Mouse (Mus musculus) heart, embryonic 14.5 days (tissue): Measurements from ENCODE around the gene Ppef2. TPM values are rescaled to one million over a fixed set of nuclear protein-coding genes. Genes with fewer than 3 reads are reported as not detected.

ENCODE experiments used
- ATAC-seq: fragments of 200-750 bp; cut with Nextera tagmentation; 2 replicates; pipeline ENCODE4 v1.8.0; 2017; ENCODE audit warnings: low read depth, moderate TSS enrichment; ENCODE audit not compliant: insufficient number of reproducible peaks, insufficient read depth, low FRiP score
- H3K27ac ChIP-seq, 2 experiments: fragments of 200-500 bp in 1 of 2; fragments of 300-500 bp in 1 of 2; sonication (generic) in 1 of 2; replicated peaks in 1 of 2; 2 replicates each; pipeline ENCODE4 v1.5.1; 2012 to 2014; ENCODE audit warnings: low read depth in 2 of 2, low read length in 2 of 2, control low read depth in 1 of 2, mild to moderate bottlenecking in 1 of 2, mixed read lengths in 1 of 2; ENCODE audit not compliant: control insufficient read depth in 1 of 2, insufficient read depth in 1 of 2
- H3K27me3 ChIP-seq: fragments of 300-500 bp; sonication (generic); 2 replicates; pipeline ENCODE4 v1.6.1; 2014; ENCODE audit warnings: mild to moderate bottlenecking, low read length, control low read depth; ENCODE audit not compliant: control insufficient read depth, insufficient read depth
- H3K36me3 ChIP-seq: fragments of 300-500 bp; sonication (generic); 2 replicates; pipeline ENCODE4 v1.6.1; 2014; ENCODE audit warnings: mild to moderate bottlenecking, control low read depth, low read length, mixed read lengths; ENCODE audit not compliant: control insufficient read depth, insufficient read depth
- H3K4me1 ChIP-seq, 2 experiments: fragments of 200-500 bp in 1 of 2; fragments of 300-500 bp in 1 of 2; sonication (generic) in 1 of 2; 2 replicates each; pipeline ENCODE4 v1.6.1; 2012 to 2014; ENCODE audit warnings: low read length in 2 of 2, control low read depth in 1 of 2, mixed read lengths in 1 of 2; ENCODE audit not compliant: control insufficient read depth in 2 of 2, insufficient read depth in 2 of 2
- H3K4me2 ChIP-seq: fragments of 300-500 bp; sonication (generic); 2 replicates; pipeline ENCODE4 v1.6.1; 2014; ENCODE audit warnings: mild to moderate bottlenecking, low read length
- H3K4me3 ChIP-seq, 2 experiments: fragments of 200-500 bp in 1 of 2; fragments of 300-500 bp in 1 of 2; sonication (generic) in 1 of 2; 2 replicates each; pipeline ENCODE4 v1.5.1; 2012 to 2014; ENCODE audit warnings: low read length in 2 of 2, mild to moderate bottlenecking in 2 of 2, control low read depth in 1 of 2, low read depth in 1 of 2, moderate library complexity in 1 of 2; ENCODE audit not compliant: control insufficient read depth in 1 of 2, insufficient read depth in 1 of 2
- H3K9ac ChIP-seq: fragments of 300-500 bp; sonication (generic); 2 replicates; pipeline ENCODE4 v1.6.1; 2014; ENCODE audit warnings: mild to moderate bottlenecking, low read length
- H3K9me3 ChIP-seq: fragments of 300-500 bp; sonication (generic); 2 replicates; pipeline ENCODE4 v1.6.1; 2016; ENCODE audit warnings: low read length, control low read depth; ENCODE audit not compliant: control insufficient read depth
- WGBS: fragments of 180-500 bp; shearing (Covaris S2); extraction: QIAGEN DNeasy Blood & Tissue Kit; methylation state at CpG from one replicate; pipeline ENCODE4 v1.1.7; 2014; 5-methylcytosine and 5-hydroxymethylcytosine counted together
- polyA plus RNA-seq: library from polyadenylated mRNA; unstranded; fragments of >200 nt; fragmentation: Nextera tagmentation; extraction: Ambion mirVana; gene quantifications from 2 replicates; pipeline ENCODE4 v1.2.1, GENCODE M21; 2014

Ppef2 gene
- polyA plus RNA-seq, 1 experiment from 2014 or later = not detected

DNA sequence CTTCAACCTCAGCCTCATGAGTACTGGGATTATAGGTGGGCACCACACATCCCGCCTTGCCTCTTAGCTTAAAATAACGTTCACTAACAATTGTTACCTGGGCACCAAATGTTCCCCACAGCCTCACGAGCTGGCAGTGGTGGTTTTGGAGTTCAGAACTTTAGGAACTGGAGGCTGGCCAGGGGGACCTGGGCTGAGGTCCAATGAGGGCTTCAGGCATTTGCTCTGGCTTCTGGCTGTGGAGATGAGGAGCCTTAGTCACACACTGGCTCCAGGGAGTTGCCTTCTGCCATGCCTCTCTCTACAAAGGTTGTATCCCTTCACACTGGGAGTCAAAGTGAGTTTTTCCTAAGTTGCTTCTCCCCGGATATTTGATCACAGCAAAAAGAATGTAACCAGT, 26.5 kb upstream of the Ppef2 start:
- H3K9ac ChIP-seq = no peak overlapping the region
- no peak overlapping the region for H3K4me3 ChIP-seq
- no peaks in the 10 kb centered on the region for H3K9me3 ChIP-seq
- H3K4me2 ChIP-seq = no peak overlapping the region
- WGBS = 65% methylated on average over 4 of the region's 4 CpGs
- no peaks in the 10 kb centered on the region for H3K27me3 ChIP-seq
- H3K27ac ChIP-seq = no peak overlapping the region
- peaks cover 4 to 7% of the 10 kb centered on the region in 2 experiments; a peak in 2 of 4 replicates for H3K4me1 ChIP-seq
- H3K36me3 ChIP-seq = peaks cover 32% of the 10 kb centered on the region
- ATAC-seq = no peak

DNA sequence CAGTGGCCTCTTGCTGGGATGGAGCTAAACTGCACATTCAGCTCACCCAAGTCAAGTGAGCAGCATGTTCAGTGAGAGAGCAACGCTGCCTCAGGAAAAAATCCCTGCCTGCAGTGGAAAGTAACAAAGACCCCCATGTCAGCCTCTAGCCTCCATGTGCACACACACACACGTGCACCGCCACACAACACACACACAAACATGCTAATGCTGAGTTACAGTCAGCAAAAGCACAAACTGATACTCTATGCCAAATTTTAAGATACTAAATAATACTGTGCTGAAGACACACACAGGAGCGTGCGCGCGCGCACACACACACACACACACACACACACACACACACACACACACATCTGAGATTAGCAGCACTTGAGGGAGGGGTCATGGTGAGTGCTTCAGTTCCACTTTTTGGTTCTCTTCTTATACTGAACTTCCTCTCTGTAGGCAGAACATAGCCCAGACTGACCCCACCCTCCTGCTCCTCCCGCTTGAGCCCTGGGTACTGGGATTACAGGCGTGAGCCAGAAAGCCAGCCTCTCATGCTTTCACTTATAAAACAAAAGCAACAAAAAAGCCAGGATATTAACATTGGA, 23.0 kb upstream of the Ppef2 start:
- 86% methylated on average over 10 of the region's 10 CpGs for WGBS
- Histone ChIP-seq H3K27me3 (no peaks in the 10 kb centered on the region), H3K9ac (no peak overlapping the region), H3K4me2 (no peak overlapping the region), H3K27ac (no peak overlapping the region), H3K36me3 (no peaks in the 10 kb centered on the region), H3K4me3 (no peak overlapping the region), H3K4me1 (peaks cover 8 to 9% of the 10 kb centered on the region in 2 experiments; a peak in 2 of 4 replicates), H3K9me3 (no peaks in the 10 kb centered on the region)
- ATAC-seq = no peak

DNA sequence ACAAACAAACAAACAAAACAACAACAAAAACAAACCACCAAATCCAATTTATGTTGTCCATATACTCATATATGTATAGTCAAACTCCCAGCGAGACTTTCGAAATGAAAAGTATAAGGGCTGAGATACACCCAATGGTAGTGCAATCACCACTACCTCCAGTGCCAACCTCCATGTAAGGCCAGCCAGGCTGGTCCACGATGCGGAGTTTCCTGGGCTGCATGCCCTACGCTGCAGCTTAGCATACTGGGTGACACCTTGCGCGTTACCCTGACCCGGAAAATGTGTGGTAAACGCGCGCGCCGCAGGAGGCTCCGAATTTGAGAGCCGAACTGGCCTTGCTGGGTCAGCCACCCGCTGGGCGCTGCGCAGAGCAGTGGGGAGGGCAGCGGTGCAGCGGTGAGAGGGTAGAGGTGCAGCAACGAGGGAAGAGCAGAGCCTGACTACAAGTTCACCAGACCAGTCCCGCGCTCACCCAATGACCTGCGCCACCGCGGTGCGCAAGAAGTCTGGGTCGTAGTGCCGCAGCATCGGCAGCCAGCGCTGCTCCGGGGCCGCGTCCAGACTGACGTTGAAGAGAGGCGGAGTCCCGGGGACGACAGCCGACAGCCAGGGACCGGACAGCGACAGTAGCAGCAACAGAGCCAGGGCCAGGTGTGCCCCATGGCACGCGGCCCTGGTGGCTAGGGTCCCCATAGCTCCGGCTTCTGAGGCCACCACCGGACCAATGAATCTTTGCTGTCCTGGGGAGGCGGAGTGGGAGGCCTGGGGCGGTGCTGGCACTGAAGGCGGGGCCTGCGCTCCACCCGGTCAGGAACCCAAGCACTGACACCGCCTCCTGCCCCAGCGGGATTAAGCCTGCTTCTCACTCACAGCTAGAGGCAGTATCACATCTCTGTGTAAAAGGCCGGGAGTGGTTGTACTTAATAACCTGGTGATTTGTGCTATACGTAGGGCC, 21.6 kb upstream of the Ppef2 start, which contains the start of gene Naaa:
Gene Naaa, minus strand, starts transcription at position 734 of the 958 bp plus-strand sequence.
- no peaks in the 10 kb centered on the region for H3K27me3 ChIP-seq
- peak within 1 kb of the TSS; percentile 5 to 29; a peak in 2 of 4 replicates for H3K27ac ChIP-seq
- H3K4me1 ChIP-seq = peaks cover 5 to 8% of the 10 kb centered on the region in 2 experiments; a peak in 2 of 4 replicates
- no peaks in the 10 kb centered on the region for H3K9me3 ChIP-seq
- peak within 1 kb of the TSS; percentile 70 for H3K9ac ChIP-seq
- peak; percentile 87 for ATAC-seq
- no peaks in the 10 kb centered on the region for H3K36me3 ChIP-seq
- peak within 1 kb of the TSS; percentile 92 for H3K4me2 ChIP-seq
- H3K4me3 ChIP-seq = peak within 1 kb of the TSS; percentile 49 to 95
- 3% methylated on average over 54 of the region's 54 CpGs for WGBS

DNA sequence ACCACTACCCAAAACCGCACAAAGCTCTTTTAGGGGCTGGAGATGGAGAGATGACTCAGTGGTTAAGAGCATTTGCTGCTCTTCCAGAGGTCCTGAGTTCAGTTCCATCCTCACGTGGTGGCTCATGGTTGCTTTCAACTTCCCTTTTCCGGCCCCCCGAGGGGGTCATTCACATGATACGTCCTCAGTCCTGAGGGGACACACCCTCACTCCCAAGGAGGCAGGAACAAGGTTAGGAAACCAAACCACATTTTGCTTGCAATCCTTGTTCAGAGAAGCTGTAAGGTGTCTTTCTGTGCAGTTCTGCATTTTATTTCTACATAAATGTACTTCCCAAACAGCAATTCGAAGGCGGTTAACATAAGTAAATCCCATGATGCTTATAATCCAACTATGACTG, 14.4 kb upstream of the Ppef2 start:
- H3K4me1 ChIP-seq = no peaks in the 10 kb centered on the region
- H3K36me3 ChIP-seq = no peaks in the 10 kb centered on the region
- no peak overlapping the region for H3K9ac ChIP-seq
- H3K4me2 ChIP-seq = no peak overlapping the region
- no peaks in the 10 kb centered on the region for H3K9me3 ChIP-seq
- H3K4me3 ChIP-seq = no peak overlapping the region
- 85% methylated on average over 7 of the region's 7 CpGs for WGBS
- ATAC-seq = no peak
- no peaks in the 10 kb centered on the region for H3K27me3 ChIP-seq
- H3K27ac ChIP-seq = no peak overlapping the region

DNA sequence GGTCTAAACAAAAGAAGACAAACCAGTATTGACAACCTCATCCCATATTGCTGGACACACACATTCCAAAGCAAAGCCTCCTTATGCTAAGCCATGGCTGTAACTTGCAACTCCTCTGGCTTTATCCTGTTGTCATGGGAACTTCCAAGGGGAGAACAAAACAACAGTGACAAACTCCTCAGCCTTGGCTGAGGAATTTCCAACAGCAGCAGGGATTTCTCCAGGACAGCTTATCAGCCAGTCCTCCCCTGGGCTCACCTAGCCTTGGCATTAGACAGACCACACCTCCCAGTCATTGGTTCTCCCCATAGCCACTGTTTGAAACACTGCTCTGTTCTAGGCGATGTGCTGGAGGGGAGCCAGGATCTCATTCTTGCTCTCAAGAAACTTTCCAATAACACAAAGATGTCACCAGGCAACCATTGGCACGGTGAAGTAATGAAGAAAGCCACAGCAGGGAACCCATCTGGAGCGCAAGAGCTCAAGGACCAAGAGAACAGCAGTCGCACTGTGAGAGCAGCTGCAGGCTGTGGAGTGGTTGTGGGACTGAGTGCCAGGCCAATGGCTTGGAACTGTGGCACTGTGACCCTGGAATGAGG, 7.8 kb upstream of the Ppef2 start:
- H3K9me3 ChIP-seq = no peaks in the 10 kb centered on the region
- peak; percentile 72 for ATAC-seq
- WGBS = 8% methylated on average over 4 of the region's 4 CpGs

DNA sequence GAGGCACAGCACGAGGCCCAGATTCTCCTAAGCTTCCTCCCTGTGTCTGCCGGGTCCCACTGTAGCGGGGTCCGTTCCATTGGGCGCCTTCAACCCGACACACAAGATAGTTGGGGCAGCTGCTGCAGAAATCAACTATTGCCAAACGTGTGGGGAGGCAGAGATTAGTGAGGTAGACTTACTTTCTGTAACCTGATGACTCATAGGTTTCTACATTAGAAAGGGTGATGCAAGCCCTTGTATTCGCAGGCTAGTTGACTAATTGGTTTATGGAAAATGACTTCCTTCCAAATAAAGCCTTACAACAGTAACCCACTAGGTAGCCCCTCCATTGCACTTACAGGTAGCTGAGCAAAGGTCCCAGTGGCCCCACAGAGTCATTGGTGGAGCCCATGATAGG, 6.6 kb upstream of the Ppef2 start:
- Histone ChIP-seq H3K4me1 (peaks cover 13% of the 10 kb centered on the region in 2 experiments; a peak in 3 of 4 replicates), H3K36me3 (no peaks in the 10 kb centered on the region), H3K27me3 (no peaks in the 10 kb centered on the region), H3K4me3 (no peak overlapping the region), H3K27ac (no peak overlapping the region), H3K9ac (no peak overlapping the region), H3K4me2 (no peak overlapping the region), H3K9me3 (no peaks in the 10 kb centered on the region)
- no peak for ATAC-seq
- 84% methylated on average over 8 of the region's 8 CpGs for WGBS

More for the DNA sequence above, 7.8 kb upstream of the Ppef2 start:
- H3K4me1 ChIP-seq = peaks cover 11 to 13% of the 10 kb centered on the region in 2 experiments; a peak in 3 of 4 replicates
- H3K4me2 ChIP-seq = no peak overlapping the region
- no peak overlapping the region for H3K4me3 ChIP-seq
- no peak overlapping the region for H3K9ac ChIP-seq
- H3K27me3 ChIP-seq = no peaks in the 10 kb centered on the region
- peak overlapping the region in 1 of 2 experiments; percentile 29; a peak in 2 of 4 replicates for H3K27ac ChIP-seq
- H3K36me3 ChIP-seq = no peaks in the 10 kb centered on the region

DNA sequence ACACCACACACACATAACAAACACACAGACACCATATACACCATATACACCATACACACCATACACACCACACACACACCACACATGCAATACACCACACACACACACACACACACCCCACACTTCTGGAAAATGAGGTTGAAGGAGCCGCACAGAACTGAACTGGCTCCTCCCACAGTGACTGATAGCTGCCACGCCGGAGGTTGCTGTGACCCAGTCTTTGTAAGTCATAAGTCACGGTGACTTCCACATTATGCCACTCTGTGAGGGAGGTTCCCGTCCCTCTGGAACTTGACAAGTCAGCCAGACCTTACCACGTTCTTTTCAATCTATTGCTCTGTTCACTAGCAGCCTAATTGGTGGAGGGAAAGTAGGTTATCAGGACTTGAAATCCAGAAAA, 1.6 kb downstream of the Ppef2 start:
- Histone ChIP-seq H3K4me1 (peaks cover 0 to 2% of the 10 kb centered on the region in 2 experiments; a peak in 1 of 4 replicates), H3K9me3 (no peaks in the 10 kb centered on the region), H3K4me3 (no peak overlapping the region), H3K36me3 (no peaks in the 10 kb centered on the region), H3K27ac (no peak overlapping the region), H3K27me3 (no peaks in the 10 kb centered on the region), H3K9ac (no peak overlapping the region), H3K4me2 (no peak overlapping the region)
- no peak for ATAC-seq
- WGBS = 66% methylated on average over 6 of the region's 6 CpGs
